ENCODE assay signal across 15 mouse cellular contexts in the genomic region with DNA sequence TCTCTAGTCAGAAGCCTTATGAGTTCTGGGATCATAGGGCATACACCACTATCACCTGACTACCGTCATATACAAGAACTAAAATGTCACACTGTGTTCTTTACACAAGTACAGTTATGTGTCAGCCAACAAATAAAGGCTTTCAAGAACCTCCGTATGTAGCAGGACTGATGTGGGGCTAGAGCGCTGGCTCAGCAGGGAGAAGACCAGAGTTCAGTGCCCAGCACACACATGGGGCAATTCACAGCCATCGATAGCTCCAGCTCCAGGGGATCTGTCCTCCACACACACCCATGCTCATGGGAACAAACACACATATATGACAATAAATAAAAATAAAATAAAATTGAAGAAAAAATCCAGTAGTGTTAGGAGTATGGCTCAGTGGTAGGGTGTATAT. TPM values are rescaled to one million over a fixed set of nuclear protein-coding genes. Genes with fewer than 3 reads are reported as not detected.
"Had no signal": no experiment of that assay in that cellular context is flagged by ENCODE, and none has a peak within 500 bp of the region (broad histone marks: within the 10 kb centered on the region; RNA-seq: fewer than 3 reads in every experiment).

No protein-coding gene starts in this region.

- H3K4me3 ChIP-seq: midbrain, embryonic 10.5 days; midbrain, embryonic 13.5 days; myocyte; neural tube, embryonic 13.5 days; neural tube, embryonic 15.5 days had no signal

- H3K9me3 ChIP-seq: midbrain, embryonic 10.5 days; midbrain, embryonic 13.5 days; neural tube, embryonic 13.5 days; neural tube, embryonic 15.5 days had no signal

- H3K27me3 ChIP-seq: midbrain, embryonic 13.5 days; neural tube, embryonic 13.5 days; neural tube, embryonic 15.5 days had no signal

- ATAC-seq: midbrain, embryonic 13.5 days; midbrain, embryonic 16.5 days had no signal

- H3K9ac ChIP-seq: lung, embryonic 14.5 days; midbrain, embryonic 13.5 days; neural tube, embryonic 13.5 days; neural tube, embryonic 15.5 days had no signal

- H3K27ac ChIP-seq: midbrain, embryonic 10.5 days; midbrain, embryonic 13.5 days; neural tube, embryonic 13.5 days; neural tube, embryonic 15.5 days had no signal

- H3K4me1 ChIP-seq: midbrain, embryonic 10.5 days; midbrain, embryonic 13.5 days; neural tube, embryonic 13.5 days; neural tube, embryonic 15.5 days had no signal

- H3K36me3 ChIP-seq: midbrain, embryonic 10.5 days; midbrain, embryonic 13.5 days; neural tube, embryonic 13.5 days; neural tube, embryonic 15.5 days had no signal

- DNase-seq: lung, adult 18-20 months; lung, embryonic 14.5 days; lung, postnatal 10 days; lung, postnatal 4 days; right cerebral cortex, postnatal 14 days; spleen, adult 18-20 months; thymus, adult 18-20 months; thymus, postnatal 14 days; thymus, postnatal 36 days had no signal

- H3K4me2 ChIP-seq: lung, embryonic 14.5 days; midbrain, embryonic 13.5 days; neural tube, embryonic 13.5 days; neural tube, embryonic 15.5 days had no signal

RNA-seq across cellular contexts. Expression of gene Epcam, which starts 31.6 kb away (rescaled TPM):
- polyA plus RNA-seq: myocyte had no signal
